Mouse (Mus musculus): ENCODE measurements around the gene Ptprk. TPM values are rescaled to one million over a fixed set of nuclear protein-coding genes. Genes with fewer than 3 reads are reported as not detected.

Gene Ptprk
- total RNA-seq, 2 experiments from 2014 or later = 54.3 to 56.2 TPM

DNA sequence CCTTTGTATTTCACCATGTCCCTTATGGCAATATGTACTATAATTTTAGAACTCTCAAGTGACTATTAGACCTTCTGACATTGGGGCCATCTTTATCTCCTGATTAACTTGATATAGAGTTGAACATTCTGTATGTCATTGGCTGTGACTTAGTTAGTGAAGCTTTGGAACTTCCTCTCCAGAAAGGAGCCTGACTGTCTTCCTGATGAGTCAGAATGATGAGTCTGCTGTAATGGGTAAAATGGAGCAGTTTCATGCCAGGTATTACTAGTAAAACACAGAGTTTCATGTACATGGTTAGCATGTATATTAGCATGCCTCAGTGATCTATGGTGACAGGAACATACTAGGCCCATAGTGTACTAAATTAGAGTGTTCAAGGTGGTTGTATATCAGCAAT is 229.2 kb downstream of the Ptprk start:
- DNase-seq = no peak

- DNase-seq = no peak
Measured at GRCm38 (mm10) chr10:28304292-28304875, 229.8 kb downstream of the Ptprk start.

DNA sequence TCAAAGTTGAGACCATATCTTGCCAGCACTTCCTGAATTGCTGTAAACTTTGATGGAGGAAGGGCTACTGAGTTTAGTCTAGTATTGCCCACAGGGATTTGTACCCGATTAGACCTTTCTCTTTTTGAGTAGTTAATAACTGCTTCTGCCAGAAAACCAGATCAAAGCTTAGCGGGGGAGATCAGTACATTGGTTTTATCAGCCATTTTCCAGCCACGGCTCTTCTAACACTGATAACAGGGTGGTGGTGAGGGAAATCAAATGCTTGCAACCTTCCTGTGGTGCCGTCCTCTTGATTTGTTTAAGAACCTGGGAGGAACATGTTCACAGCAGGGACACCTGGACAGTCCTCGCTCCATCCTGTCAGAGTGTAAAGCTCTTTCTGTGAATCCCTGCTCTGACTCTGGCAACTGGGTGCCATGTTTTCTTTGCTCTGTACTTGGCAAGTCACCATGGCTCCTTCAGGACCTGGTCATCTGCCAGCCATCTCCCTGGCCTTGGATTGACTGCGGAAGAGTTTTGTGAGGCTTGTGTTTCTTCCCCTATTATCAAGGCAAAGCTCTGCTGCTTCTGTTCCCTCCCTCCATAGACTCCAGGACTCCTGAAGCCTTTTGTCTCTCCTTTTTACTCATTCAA is 231.9 kb downstream of the Ptprk start:
- DNase-seq = no peak

DNA sequence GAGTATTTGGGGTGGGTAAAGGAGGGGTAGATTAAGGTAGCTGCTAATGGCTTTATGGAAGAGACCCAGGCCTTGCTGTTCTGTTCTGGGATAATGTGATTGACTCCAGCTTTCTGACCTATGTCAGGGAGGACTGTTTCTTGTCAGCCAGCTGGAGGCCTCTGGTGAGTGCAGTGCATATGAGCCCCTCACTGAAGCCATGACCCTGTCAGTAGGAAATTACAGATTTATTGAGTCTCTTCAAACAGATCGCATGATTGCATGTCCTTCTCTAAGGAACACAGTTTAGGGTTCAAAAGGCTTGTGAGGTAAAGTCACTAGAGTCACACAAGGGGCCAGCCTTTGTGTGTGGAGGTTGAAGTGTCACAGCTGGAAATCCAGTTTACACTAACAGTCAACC is 236.7 kb downstream of the Ptprk start:
- DNase-seq = no peak

DNA sequence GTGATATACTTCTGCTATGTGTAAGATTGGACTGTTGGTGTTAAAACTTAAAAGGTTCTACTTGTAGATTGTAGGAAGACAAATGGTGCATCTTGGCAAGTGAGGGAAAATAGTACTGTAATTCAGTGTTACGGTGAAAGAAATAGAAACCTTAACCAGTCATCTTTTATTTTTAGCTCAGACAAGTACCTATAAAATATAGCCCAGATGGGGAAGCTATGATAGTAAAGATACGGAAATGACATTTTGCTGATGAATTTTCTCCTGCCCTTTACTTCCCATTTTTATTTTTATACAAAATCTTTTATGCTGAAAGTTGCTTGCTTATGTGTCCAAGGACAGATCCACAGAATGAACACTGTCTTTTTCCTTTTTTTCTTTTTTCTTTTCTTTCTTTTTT is 248.4 kb downstream of the Ptprk start:
- no peak for DNase-seq

DNA sequence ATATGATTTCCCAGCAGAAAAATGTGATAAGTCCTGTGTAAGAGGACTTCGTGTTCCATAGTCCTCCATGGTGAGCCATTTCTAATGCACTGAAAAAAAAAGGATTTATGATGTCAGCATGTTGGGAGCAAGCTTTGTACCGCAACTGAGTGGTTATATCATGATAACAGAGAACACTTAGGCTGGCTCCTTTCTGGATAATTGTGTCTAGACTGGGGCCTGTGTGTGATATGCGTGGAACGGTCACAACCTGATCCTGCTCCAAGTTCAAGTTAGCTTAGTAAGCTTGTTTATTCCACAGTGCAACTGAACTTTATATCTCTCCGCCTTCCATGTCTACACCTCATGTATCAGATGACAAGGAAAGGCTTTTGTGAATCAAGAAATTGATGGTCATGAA is 260.6 kb downstream of the Ptprk start:
- DNase-seq = no peak

DNA sequence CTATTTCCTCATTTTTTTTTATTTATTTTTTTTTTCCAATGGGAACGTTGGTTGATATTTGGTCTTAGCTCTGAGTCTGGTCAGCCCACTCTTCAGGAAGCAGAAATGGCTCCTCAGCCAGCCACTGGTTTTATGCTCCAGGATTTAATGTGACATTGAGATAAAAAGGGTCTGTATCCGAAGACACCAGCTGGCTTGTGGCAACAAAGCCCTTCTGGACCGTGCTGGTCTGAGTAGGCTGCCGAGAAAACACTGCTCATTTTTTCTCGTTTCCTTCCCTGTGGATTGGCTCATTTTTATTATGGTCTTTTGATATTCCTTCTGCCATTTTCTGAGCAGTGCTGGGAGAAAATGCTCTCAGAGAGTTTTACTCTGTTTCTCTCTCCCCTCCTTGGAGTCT is 263.9 kb downstream of the Ptprk start:
- DNase-seq = peak in 1 of 2 experiments; percentile 3

DNA sequence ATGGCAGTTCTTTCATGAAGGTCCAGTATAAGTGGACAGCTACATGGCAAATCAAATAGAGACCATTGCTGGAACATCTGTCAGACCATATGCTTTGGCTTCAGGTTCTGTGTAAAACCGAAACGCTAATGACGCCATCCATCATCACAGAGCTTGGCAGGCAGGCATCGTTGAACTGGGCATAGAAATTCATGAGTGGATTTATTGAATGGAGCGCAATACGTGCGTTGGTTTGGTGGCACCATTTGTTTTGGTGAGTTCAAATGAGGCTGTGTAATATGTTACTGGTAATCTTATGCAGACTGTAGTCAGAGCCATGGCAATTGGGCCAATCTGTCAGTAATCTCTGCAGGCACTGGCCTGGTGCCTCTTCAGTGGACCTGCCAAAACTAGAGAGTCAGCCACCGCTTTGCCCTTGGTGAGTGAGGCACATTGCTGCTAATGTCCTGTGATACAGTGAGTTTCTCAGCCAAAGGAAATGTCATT is 270.6 kb downstream of the Ptprk start:
- peak in 1 of 2 experiments; percentile 18 for DNase-seq

DNA sequence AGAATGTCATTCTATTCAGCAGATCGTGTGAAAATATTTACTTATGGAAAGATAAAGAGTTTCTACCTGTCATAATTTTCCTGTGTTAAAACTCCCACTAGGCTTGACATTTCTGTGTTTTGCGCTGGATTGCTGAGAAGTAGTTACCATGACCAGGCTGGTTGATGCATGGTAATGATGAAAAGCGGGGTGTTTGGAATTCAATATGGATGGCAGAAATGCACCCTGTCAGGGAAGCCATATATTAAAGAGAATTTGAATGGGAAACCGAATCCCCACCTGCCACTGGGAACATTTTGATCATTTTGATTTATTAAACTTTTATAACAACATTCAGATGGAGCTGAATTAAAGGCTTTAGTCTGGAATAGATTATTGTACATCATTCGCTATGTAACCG is 290.7 kb downstream of the Ptprk start:
- no peak for DNase-seq

- no peak for DNase-seq
Measured at GRCm38 (mm10) chr10:28366065-28366677, 291.6 kb downstream of the Ptprk start.

DNA sequence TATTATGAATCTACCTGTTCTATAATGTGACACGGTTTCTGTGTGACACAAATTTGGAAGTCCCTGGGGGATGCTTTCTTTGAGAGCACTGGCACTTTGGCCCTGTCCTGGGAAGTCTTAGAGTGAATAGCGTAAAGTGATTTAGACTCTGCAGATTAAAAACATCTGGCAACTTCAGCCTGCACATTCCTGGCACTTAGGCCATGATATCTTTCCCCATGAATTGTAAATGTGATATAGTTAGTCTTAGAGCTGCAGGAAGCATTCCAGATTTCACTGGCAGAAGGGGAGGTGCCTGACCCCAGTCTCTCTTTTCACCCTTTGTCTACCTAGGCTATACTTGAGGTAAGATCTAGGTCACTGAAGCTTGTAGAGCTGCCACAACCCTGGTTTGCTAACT is 295.2 kb downstream of the Ptprk start:
- no peak for DNase-seq

DNA sequence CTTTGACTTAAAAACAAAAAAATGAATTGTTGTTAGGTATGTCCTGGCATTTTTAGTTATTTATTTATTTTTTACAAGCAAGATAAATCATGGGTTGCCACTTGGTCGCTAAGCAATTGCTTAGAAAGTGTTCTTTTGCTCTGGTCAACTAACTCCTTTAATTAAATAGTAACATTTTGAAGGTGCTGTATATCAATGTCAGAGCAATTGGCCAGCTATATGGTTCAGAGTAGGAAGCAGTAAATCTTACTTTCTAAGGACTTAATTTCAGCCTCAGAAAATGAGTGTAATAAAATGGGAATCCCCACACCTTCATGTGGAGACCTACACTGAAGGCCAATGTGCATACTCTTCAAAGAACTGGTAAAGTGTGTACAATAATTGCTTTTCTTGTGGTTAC is 300.3 kb downstream of the Ptprk start:
- no peak for DNase-seq

DNA sequence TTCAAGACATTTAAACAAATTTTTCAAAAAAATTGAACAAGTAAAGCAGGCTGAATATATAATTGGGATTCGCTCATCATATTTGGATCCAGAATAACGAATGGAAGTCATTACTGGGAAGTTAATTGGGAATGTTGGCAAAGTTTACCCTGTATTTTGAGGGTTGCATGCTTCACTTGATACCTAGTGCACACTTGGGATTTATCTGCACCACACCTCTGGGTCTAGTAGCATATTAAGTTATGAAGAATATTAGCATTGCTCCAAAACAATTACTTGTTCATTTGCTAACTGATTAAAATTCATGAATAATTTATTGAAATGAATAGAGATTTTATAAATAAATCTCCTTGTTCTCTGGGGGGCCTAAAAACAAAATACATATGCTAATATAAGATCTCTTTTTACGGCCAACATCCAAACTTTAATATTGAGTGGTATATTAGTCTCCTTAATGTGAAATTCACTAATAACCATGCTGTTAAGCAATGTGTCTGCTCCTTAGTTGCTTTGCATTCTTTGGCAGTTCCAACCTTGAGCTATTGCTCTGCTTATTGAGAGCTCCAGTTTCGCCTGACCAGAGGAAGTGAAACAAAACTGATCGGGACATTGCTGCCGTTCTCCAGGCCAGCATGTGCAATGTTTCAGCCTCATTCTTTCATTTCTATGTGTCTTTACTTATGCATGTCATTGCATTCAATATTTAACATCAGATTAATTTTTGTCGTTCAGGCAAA is 305.3 kb downstream of the Ptprk start:
- no peak for DNase-seq

GRCm38 (mm10) chr10:28387563-28388222 is 313.1 kb downstream of the Ptprk start:
- DNase-seq = no peak

- no peak for DNase-seq
Measured at GRCm38 (mm10) chr10:28391168-28391567, 316.5 kb downstream of the Ptprk start.

GRCm38 (mm10) chr10:28395610-28396519 is 321.2 kb downstream of the Ptprk start:
- DNase-seq = no peak

- DNase-seq = no peak
Measured at GRCm38 (mm10) chr10:28396520-28396915, 321.9 kb downstream of the Ptprk start.

- DNase-seq = no peak
Measured at GRCm38 (mm10) chr10:28401796-28402195, 327.2 kb downstream of the Ptprk start.

DNA sequence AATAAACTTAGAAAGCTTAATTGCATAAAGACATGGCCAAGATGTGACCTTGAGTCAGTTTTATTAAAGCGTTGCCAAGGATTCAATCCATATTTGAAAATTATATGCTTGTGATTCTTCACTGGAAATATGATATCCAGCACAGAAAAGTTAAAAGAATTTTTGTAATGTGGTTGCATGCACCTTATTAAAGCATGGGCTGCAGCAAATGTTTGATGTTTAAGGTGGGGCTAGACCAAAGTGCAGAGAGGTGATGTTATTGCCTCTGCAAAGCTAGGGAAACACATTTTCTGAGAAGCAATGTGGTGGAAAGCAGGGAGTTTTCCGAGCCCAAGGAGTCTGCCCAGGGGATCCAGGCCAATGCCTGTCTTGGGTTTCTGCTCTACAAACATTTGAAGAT is 334.4 kb downstream of the Ptprk start:
- DNase-seq = no peak

DNA sequence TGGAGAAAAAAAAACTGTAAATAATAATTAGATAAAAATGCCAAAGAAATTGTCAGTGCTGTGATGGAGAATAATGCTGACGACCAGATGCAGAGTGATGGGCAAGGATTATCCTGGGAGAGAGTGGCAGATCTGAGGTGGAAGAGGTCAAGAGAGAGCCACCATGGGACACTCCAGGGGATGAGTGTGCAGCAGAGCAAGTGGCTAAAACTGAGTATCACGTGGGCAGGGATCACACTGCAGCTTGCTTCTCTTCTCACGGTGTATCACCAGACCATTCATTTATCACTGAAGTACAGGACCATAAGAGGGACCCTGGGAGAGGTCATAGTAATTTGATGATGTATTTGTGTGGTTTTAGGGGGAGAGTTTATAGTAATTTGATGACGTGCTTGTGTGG is 340.2 kb downstream of the Ptprk start:
- no peak for DNase-seq

- DNase-seq = no peak
Measured at GRCm38 (mm10) chr10:28422622-28423021, 348.0 kb downstream of the Ptprk start.

DNA sequence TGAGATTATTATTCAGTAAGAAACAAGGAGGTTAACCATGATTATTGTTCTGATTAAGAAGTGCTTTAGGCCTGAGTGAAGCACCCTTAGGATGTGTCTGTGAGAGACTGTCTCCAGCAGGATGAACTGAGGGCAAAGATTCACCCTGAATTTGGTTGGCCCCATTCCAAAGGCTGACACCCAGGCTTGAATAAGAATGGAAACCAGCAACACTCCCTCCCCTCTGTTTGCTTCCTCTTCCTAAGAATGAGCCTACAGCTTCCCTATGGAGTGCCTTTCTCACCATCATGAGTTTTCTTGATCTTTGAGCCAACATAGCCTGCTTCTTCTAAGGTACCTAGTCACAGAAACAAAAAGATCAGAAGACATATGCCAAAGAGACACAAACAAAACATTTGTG is 350.8 kb downstream of the Ptprk start:
- DNase-seq = no peak

All from layer of hippocampus, postnatal 36 days (tissue).